Mouse (Mus musculus) gastrocnemius, adult 2 months (tissue): Measurements from ENCODE around the gene Fgfr2. TPM values are rescaled to one million over a fixed set of nuclear protein-coding genes. Genes with fewer than 3 reads are reported as not detected.

Experiments
- DNase-seq: peaks from one replicate; pipeline ENCODE4 v3.0.0; 2022
- H3K27ac ChIP-seq: fragments of 200-600 bp; 2 replicates; pipeline ENCODE4 v1.8.1; 2022; ENCODE audit warnings: mild to moderate bottlenecking
- H3K4me3 ChIP-seq: fragments of 200-600 bp; 2 replicates; pipeline ENCODE4 v1.8.1; 2022; ENCODE audit warnings: mild to moderate bottlenecking, moderate library complexity
- CTCF ChIP-seq: fragments of 200-600 bp; IDR thresholded peaks from 2 replicates; pipeline ENCODE4 v1.8.1; 2022; ENCODE audit warnings: antibody characterized with exemption, mild to moderate bottlenecking, moderate library complexity
- intact Hi-C: fragments of 180-260 bp; cut with DNase I; formaldehyde crosslinking; loops from one replicate; pipeline ENCODE4 v1.15.1; 2025
- total RNA-seq, 2 experiments: library from RNA; stranded (reverse); gene quantifications; 2 replicates each; pipeline ENCODE4 v1.2.3; 2021

Gene Fgfr2
- total RNA-seq, 2 experiments from 2014 or later: 0.15 to 0.33 TPM

DNA sequence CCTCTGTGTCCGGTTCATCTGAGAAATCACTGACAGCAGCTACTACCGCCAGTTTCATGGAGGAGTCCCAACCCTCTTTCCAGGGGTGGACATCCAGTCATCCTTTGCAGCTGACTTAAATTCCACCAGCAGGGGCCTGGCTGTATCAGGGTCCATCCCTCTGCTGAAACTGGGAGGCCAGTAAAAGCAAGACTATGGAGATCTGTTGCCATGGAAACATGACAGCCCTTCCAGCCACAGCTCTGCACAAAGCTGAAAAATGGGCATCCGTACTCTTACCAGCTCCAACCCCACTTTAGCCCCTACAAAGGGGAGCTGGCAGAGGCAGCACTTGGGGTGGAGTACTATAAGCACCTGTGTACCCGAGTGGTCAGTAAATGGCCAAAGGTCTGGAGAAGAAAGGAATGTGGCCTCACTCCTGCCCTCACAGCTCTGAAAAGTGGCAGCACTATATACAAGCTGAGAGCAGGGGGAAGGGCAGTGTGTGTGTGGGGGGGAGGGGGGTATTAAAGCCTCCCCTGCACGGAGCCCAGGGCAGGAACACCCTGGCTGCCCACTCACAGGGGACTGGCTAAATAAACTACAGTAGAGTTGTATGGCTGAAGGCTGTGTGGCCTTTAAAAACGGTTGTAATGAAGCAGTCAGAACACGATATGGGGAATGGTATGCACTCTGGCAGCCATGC is 341.9 kb downstream of the Fgfr2 start:
- peak overlapping the region; percentile 91 for H3K27ac ChIP-seq
- intact Hi-C loops: no loop called here

DNA sequence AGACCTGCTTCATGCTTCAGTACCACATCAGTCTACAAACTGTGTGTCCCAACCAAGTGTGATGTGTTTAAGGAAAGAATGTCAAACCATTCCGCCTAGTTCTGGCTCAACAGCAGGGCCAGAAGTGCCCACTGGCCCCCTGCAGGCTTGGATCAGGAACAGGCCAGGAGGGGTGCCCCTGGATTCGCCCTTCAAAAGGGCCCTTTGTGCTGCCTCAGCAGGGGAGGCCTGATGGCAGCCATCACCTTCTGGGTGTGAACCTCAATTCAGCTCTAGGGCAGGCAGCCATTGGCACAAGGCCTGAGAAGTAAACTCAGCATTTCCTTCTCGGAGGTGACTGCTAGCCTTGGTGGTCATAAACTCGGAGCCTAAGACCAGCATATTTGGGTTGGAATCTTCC is 342.5 kb downstream of the Fgfr2 start:
- intact Hi-C loops: no loop called here
- Histone ChIP-seq H3K27ac (peak overlapping the region; percentile 91), H3K4me3 (peak overlapping the region; percentile 57)
- TF ChIP-seq CTCF: peak; percentile 38
- DNase-seq: peak; percentile 82

More for the DNA sequence above, 341.9 kb downstream of the Fgfr2 start:
- DNase-seq: no peak
- TF ChIP-seq CTCF: no peak; the same call in 1 of the 2 replicates
- peak overlapping the region; percentile 57 for H3K4me3 ChIP-seq

DNA sequence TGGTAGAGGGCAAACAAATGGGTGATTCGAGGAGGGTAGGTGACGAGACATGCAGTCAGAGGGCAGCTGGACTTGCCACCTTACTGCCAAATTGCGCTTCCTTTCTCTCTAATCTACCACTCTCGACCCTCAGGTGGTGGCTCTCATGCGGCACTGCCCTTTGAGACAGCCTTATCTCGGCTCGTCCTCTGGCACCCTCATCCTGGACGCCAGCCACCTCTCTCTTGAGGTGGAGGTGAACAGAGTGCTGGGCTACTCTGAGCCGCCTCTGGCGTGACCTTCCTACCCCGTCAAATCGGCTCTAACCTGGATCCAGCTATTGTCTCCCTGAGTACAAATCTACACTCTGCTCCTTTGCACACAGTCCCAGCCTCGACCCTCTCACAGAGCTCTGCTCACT is 344.5 kb downstream of the Fgfr2 start:
- no peak overlapping the region for H3K4me3 ChIP-seq
- no peak for TF ChIP-seq CTCF
- intact Hi-C loops: loop anchor here (5.0 kb wide), 1 partner anchor 34 kb away; the partner anchor contains the start of gene Fam53b
- H3K27ac ChIP-seq: peak overlapping the region; percentile 88; the same call in 1 of the 2 replicates
- DNase-seq: no peak

DNA sequence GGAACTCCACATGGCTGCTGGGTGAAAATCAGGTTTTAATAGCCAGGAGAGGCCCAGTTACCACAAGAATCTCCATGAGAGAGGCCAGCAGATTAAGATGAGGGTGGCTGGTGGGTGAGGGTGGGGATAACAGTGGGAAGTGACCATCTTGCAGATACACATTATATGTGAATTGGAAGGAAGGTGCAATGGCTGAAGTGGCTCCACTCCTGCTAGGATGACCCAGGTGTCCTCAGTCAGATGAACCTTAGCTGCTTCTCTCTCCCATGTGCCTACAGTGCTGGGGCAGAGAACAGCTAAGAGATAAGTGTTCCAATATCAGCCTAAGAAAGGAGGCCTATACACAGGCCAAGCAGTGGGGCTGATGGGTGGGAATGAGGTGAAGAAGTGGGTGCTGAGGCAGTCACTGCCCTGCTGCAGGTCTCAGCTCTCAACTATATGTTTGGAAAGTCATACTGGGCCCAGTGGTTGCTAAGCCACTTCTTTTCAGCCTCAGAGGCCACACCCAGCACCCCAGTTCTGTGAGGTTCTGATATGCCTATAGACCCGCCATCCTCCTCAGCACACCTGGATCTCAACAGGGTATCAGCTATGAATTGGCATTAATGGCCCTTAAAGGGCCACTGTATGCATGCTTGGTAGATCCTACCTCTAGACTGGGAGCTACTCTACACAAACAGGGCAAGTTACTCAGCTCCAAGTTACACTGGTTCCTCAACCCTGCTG is 345.3 kb downstream of the Fgfr2 start:
- Histone ChIP-seq H3K27ac (peak overlapping the region; percentile 88), H3K4me3 (no peak overlapping the region)
- DNase-seq: no peak
- intact Hi-C loops: loop anchor here (5.0 kb wide), 1 partner anchor 34 kb away; the partner anchor contains the start of gene Fam53b
- no peak for TF ChIP-seq CTCF

DNA sequence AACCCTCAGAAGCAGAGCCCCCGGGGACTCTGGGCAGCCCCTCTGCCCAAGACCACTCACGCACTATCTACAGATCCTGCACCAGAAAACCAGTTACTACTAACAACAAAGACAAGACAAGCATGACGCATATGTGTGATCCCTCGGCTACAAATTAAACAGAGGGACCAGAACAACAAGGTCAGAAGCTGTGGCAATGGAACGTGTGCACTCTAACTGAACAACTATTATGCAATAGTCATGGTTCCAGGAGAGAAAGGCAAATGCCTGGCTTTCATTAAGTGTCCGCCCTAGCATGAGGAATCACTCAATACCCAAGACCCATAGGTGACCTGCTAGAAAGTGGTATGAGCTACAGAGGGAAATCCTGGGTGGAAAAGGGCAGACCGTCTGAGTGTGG is 346.0 kb downstream of the Fgfr2 start:
- TF ChIP-seq CTCF: no peak
- DNase-seq: no peak
- Histone ChIP-seq H3K27ac (peak overlapping the region; percentile 88), H3K4me3 (no peak overlapping the region; the same call in 1 of the 2 replicates)
- intact Hi-C loops: loop anchor here (5.0 kb wide), 1 partner anchor 35 kb away; the partner anchor contains the start of gene Fam53b

DNA sequence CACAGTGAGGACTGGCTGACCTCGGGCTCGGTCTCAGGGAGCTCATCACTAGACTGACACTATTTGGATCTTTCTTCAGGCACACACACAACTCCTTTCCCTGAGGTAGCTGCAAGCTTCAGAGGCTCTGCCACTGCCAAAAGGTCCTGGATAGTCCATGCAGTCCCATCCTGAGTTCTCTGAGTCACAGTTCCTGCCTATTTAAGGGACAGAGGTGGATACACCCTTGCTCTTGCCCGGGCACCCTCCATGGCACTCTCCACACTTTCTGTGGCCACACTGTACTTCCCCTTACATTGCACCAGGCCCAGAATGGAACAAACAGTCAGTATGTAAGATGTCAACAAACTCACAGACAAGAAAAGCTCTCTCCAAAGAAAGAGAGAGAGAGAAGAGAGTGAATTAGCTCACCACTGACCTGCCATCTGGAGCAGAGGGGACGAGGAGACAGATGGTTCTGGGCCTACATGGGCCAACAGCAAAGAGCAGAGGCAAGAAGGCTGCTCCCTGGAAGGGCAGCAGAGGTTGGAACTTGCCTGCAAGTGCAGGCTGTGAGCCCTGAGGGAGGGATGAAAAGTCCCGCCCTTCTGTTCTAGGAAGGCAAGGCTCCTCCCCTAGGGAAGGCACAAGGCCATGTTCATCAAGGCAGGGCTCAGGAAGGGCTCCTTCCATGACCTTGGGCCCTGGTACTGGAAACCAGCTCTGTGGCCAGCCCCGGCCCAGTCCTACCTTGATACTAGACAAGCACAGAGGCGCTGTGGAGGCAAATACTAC is 346.6 kb downstream of the Fgfr2 start:
- intact Hi-C loops: loop anchor here (5.0 kb wide), 1 partner anchor 36 kb away; the partner anchor contains the start of gene Fam53b

DNA sequence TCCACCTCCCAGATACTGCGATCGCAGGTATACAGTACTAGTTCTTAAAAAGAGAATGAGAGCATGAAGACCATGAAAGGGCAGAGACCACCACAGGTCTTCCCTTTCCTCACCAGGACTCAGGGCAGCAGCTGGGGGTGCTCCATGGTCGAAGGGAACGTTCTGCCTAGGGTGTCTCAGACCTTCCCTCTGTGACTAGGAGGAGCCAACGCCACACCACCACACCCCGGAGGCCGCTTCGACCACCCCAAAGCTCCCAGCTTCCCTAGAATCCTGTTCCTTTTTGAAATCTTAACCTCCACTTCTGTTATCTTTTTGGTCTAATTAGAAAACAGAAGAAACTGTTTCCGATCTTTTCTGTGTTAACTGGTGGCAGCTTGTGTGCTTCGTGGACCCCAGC is 347.2 kb downstream of the Fgfr2 start:
- intact Hi-C loops: loop anchor here (5.0 kb wide), 1 partner anchor 36 kb away; the partner anchor contains the start of gene Fam53b
- DNase-seq: no peak
- peak overlapping the region; percentile 88 for H3K27ac ChIP-seq
- no peak for TF ChIP-seq CTCF
- H3K4me3 ChIP-seq: peak overlapping the region; percentile 55

More for the DNA sequence above, 346.6 kb downstream of the Fgfr2 start:
- Histone ChIP-seq H3K4me3 (peak overlapping the region; percentile 55), H3K27ac (peak overlapping the region; percentile 88)
- TF ChIP-seq CTCF: no peak
- peak; percentile 43 for DNase-seq

DNA sequence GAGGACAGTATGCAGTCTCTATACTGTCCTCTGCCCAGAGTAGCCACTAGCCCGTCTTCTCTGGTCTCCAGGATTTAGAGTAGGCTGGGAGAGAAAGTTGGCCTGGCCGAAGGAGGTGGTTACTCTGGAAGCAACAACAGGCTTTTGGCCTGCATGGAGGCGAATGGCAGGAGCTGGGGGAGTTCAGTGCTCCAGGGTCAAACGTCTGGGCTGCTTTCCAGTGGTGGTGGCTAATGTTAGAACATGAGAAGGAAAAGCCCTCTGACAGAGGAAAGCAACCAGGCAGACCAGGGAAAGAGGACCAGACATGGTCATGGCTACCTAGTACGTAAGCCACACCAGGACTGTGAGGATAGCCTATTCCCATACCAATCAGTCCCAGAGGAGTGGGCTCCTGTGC is 347.8 kb downstream of the Fgfr2 start:
- Histone ChIP-seq H3K27ac (peak overlapping the region; percentile 88), H3K4me3 (peak overlapping the region; percentile 55)
- intact Hi-C loops: loop anchor here (5.0 kb wide), 1 partner anchor 37 kb away; the partner anchor contains the start of gene Fam53b
- peak; percentile 89 for DNase-seq
- TF ChIP-seq CTCF: no peak

DNA sequence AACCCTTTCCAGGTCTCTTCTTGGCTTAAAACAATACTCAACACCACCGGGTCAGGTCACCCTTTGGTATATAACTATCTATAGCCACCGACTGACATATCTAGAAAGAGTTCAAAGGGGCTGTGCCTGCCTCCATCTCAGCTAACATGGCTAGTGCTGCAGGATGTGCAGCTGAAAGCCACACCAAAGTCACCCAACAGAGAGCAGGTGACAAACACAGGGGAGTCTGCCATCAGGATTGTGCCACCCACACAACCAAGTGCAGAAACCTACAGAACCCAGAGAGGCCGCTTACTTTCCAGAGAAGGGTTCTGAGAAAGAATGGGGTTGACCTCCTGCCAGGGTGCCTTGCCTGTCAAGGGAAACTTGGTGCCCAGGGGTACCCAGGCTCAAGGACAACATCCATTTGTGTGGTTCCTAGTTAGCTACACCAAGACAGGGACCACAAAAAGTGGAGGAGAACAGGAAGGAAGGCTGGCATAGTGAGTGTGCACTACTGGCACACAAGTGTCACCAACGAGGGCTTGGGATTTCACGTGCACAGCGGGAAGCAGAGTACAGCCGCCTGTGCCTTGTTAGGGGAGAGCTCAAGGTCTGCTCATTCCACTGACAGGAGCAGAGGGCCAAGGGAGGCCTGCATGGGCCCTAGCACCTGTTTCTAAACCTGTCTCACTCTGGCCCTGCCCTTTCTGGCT is 350.0 kb downstream of the Fgfr2 start:
- intact Hi-C loops: no loop called here
- TF ChIP-seq CTCF: no peak
- peak; percentile 42 for DNase-seq
- H3K27ac ChIP-seq: peak overlapping the region; percentile 88
- 0 out of 2 replicates have a peak overlapping the region, but pooled peaks have one; percentile 9 for H3K4me3 ChIP-seq

DNA sequence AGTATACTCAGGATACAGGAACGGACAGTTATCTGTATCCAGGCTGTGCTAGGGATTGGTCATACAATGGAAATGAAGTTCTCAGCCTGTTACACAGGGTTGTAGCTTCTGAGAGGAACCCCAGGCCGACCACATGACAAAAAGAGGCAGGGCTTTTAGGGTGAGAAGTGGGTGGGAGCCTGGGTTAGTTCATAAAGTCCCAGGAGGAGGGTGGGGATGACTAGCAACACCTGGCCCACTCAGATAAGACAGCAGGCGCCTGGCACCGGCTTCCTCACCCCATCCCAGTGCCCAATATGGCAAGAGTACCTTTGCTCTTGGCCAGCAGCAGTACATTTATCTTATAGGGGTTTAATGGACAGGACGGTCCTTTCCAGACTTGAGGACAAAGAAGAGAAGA is 350.7 kb downstream of the Fgfr2 start:
- no peak for TF ChIP-seq CTCF
- intact Hi-C loops: no loop called here

DNA sequence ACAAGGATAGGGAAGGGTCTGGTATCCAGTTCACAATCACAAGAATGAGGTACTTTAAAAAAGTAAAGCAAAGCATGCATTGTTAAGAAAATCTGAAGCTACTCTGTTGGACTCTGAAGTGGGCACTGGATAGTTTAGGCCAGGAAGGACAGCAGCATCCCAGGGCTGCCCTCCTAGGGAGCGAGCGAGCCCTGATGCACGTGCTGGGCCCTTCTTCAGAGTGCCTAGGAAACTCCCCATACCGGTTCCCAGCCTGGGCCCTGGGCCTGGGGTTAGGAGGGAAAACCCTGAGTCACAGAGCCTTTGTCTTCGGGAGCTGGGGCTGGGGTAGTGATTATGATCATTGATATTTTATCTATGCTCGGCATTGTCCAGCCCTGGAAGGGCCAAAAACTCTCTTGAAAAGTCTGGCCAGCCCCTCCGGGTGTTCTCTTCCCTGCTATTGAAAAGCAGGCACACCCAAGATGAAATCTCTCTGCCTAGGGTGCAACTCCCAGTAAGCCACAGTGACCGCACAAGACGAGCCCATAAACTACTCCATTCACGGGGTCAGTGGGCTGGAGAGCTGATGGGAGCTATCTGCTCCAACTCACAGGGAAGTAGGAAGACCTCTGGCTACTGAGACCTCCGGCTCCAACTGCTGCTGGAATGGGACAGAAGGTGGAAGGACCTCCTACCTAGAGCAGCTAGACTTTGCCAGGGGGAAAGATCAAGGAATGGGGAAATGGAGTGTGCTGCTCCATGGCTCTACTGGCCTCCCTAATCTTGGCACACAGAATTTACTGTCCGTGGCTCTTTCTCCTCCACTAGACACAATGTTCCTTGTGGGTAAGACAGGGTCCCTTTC is 354.4 kb downstream of the Fgfr2 start:
- no peak for DNase-seq
- no peak for TF ChIP-seq CTCF
- intact Hi-C loops: loop anchor here (5.0 kb wide), 1 partner anchor 39 kb away; no protein-coding TSS in a partner anchor
- Histone ChIP-seq H3K4me3 (no peak overlapping the region), H3K27ac (peak overlapping the region; percentile 88)

More for the DNA sequence above, 350.7 kb downstream of the Fgfr2 start:
- no peak for DNase-seq
- H3K27ac ChIP-seq: peak overlapping the region; percentile 88; the same call in 1 of the 2 replicates
- no peak overlapping the region for H3K4me3 ChIP-seq
